Mouse (Mus musculus): ENCODE data around the gene Banf2. TPM values are rescaled to one million over a fixed set of nuclear protein-coding genes. Genes with fewer than 3 reads are reported as not detected.

Gene Banf2
- total RNA-seq, 1 experiment = not detected

DNA sequence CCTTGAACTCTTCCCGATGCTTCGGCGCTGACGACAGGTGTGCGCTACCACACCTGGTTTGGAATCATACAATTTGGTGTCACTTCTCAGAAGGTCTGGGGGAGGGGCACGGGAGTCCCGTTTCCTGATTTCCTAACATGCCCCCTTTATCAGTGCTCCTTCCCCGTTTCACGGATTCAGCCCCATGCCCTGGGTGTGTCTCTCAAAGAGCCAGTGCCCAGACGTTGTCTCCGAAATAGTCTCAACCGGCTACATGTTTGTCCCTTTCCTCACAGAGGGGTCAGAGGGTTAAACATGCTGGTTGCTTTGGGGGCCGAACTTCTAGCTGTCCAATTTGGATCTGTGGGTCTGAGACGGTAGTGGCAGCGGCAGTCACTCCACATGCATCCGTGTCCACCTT lies 89.2 kb downstream of the Banf2 start:
- Histone ChIP-seq H3K9ac (ENCODE audit: insufficient read depth, low read depth, low read length, poor library complexity, severe bottlenecking) (no peak overlapping the region), H3K27ac (ENCODE audit: insufficient read depth, low read depth, low read length, poor library complexity, severe bottlenecking) (no peak overlapping the region), H3K4me3 (ENCODE audit: insufficient read depth in 1 of 2, low read depth in 1 of 2, low read length in 2 of 2, poor library complexity in 1 of 2, severe bottlenecking in 1 of 2) (no peak overlapping the region), H3K4me1 (ENCODE audit: control insufficient read depth in 2 of 2, insufficient read depth in 2 of 2, low read length in 2 of 2, poor library complexity in 1 of 2) (no peaks in the 10 kb centered on the region), H3K9me3 (ENCODE audit: control insufficient read depth, insufficient read depth, low read depth, low read length) (no peaks in the 10 kb centered on the region), H3K36me3 (ENCODE audit: control insufficient read depth, insufficient read depth, low read length, poor library complexity, severe bottlenecking) (no peaks in the 10 kb centered on the region)
- TF ChIP-seq MAFK (IDR thresholded peaks at IDR 0.05; ENCODE audit: insufficient read depth, low read depth, low read length) = no peak
- TF ChIP-seq HCFC1 (IDR thresholded peaks at IDR 0.05; ENCODE audit: borderline replicate concordance, insufficient read depth, low read length) = no peak
- no peak for TF ChIP-seq ZNF384 (IDR thresholded peaks at IDR 0.05; ENCODE audit: low read depth, low read length)
- no peak for TF ChIP-seq ZC3H11A (IDR thresholded peaks at IDR 0.05; ENCODE audit: borderline replicate concordance, low read depth, low read length)
- TF ChIP-seq CHD2 (IDR thresholded peaks at IDR 0.05; ENCODE audit: low read depth, low read length) = no peak
- in situ Hi-C loops (cut with MboI; ENCODE audit: low sequenced_read_pairs in 2 of 2, unreplicated experiment in 2 of 2) = no loop called here
- no peak for DNase-seq (ENCODE audit: low read depth, low spot score)

Other genes with a start within 250 kb of the Banf2 start
- 0.32 and 0.62 TPM in 2 replicates for gene Bfsp1, start 169.9 kb upstream of the Banf2 start, total RNA-seq (2012; rRNA removed)
- gene Dstn, start 117.7 kb upstream of the Banf2 start, total RNA-seq (2012; rRNA removed) = 272 and 391 TPM in 2 replicates
- gene Rrbp1, start 21.8 kb upstream of the Banf2 start, total RNA-seq (2012; rRNA removed) = 251 and 331 TPM in 2 replicates
- gene Mgme1, start 237.6 kb downstream of the Banf2 start, total RNA-seq (2012; rRNA removed) = 19.5 and 22.4 TPM in 2 replicates
- 184 and 236 TPM in 2 replicates for gene Snx5, start 237.8 kb downstream of the Banf2 start, total RNA-seq (2012; rRNA removed)

Data from ES-E14 (cell line).